Mouse (Mus musculus): ENCODE measurements at regions not wholly inside any gene's neighbourhood (a gene's known extent, or its start where the extent isn't known, plus 50 kb on each side); places are given as distances from the start of the nearest gene placed in this dataset.

- TF ChIP-seq CTCF (IDR thresholded peaks at IDR 0.05; ENCODE audit: borderline replicate concordance, insufficient read depth, low read length) (no peak), POLR2A (IDR thresholded peaks at IDR 0.05; ENCODE audit: low read depth, low read length) (no peak)
Measured at GRCm38 (mm10) chr17:48784417-48784816, 147.8 kb upstream of the Lrfn2 start.
